Mouse (Mus musculus) brain, embryonic 14.5 days (tissue): ENCODE results near the gene Cldnd2.

Experiments used
- CTCF ChIP-seq: fragments of 200-500 bp; IDR thresholded peaks from 2 replicates; pipeline ENCODE4 v1.5.1; 2012; ENCODE audit warnings: inconsistent platforms, mild to moderate bottlenecking, moderate library complexity, borderline replicate concordance; ENCODE audit not compliant: insufficient read depth, insufficient read length; ENCODE audit errors: extremely low read depth
- POLR2A ChIP-seq: fragments of 200-500 bp; IDR thresholded peaks from 2 replicates; pipeline ENCODE4 v1.6.1; 2012; ENCODE audit warnings: mild to moderate bottlenecking, inconsistent platforms, borderline replicate concordance; ENCODE audit not compliant: poor library complexity, insufficient read depth, insufficient read length, severe bottlenecking; ENCODE audit errors: extremely low read depth

DNA sequence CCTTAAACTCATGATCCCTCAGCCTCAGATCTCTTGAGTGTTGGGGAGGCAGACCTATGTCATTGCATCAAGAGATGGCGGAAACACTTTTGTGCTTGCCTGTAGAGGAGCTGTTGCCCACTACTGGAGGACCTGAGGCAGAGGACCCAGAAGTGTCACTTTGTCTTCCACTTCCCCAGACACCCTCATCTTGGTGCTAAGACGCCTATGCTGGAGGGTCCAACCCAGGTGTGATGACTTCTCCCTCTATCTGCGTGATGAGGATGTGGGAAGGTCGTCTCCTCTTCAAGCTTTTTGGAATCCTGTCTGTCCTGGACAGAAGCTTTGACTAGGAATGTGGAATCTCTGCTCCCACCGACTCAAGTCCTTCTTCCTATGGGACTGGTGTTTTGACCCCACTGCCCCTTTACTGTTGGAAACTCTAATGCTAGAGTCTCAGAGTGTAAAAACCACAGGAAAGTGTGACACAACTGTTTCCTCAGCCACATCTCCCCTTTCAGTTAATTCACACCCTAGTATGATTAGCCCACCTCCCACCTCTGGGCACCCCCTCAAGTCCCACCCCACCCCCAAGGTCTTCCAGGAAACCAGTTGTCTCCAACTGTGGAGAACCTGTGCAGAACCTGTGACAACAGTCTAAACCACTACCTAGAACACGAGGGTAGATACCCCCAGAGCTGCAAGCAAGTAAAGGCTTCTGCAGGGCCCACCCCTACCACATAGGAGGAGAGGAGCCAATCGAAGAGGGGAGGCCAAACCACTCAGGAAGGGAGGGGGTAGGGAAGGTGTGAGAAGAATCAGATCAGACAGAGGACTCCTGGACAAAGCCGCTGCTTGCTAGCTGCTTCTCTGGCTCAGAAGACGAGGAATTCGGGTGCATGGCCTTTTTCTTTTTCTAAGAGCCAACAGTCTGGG, 4.0 kb upstream of the Cldnd2 start, which contains the start of gene Nkg7:
- no peak for TF ChIP-seq CTCF
- TF ChIP-seq POLR2A, result no peak
